Mouse (Mus musculus) thymus, postnatal 14 days (tissue): ENCODE measurements around the gene Htr1b.

ENCODE experiments used
- DNase-seq: peaks from one replicate; pipeline ENCODE4 v3.0.0; 2021

Gene Htr1b

GRCm38 (mm10) chr9:81633437-81633973 lies at the start of gene Htr1b:
Gene Htr1b, minus strand, starts transcription at chr9:81633828.
- peak; percentile 14 for DNase-seq

- DNase-seq = no peak
Observed at GRCm38 (mm10) chr9:81676716-81677115, 43.1 kb upstream of the Htr1b start.

GRCm38 (mm10) chr9:81637486-81637885 lies 3.9 kb upstream of the Htr1b start:
- no peak for DNase-seq

GRCm38 (mm10) chr9:81635109-81635508 lies 1.5 kb upstream of the Htr1b start:
- DNase-seq = peak; percentile 6

GRCm38 (mm10) chr9:81634163-81634562 lies 535 bp upstream of the Htr1b start:
- no peak for DNase-seq

- peak; percentile 15 for DNase-seq
Observed at GRCm38 (mm10) chr9:81632736-81633436, 742 bp downstream of the Htr1b start.

- peak; percentile 4 for DNase-seq
Observed at GRCm38 (mm10) chr9:81632191-81632735, 1.4 kb downstream of the Htr1b start.

GRCm38 (mm10) chr9:81631581-81632091 lies 2.0 kb downstream of the Htr1b start:
- peak; percentile 3 for DNase-seq

GRCm38 (mm10) chr9:81626899-81627606 lies 6.6 kb downstream of the Htr1b start:
- DNase-seq = peak; percentile 64

GRCm38 (mm10) chr9:81625898-81626297 lies 7.7 kb downstream of the Htr1b start:
- no peak for DNase-seq

- DNase-seq = no peak
Observed at GRCm38 (mm10) chr9:81622873-81623272, 10.8 kb downstream of the Htr1b start.

- DNase-seq = no peak
Observed at GRCm38 (mm10) chr9:81611022-81611421, 22.6 kb downstream of the Htr1b start.
